Mouse (Mus musculus): ENCODE data around the gene Fbxo6. TPM values are rescaled to one million over a fixed set of nuclear protein-coding genes. Genes with fewer than 3 reads are reported as not detected.
A peak's percentile ranks its signal among the peaks of the same experiment; 100 is the strongest.
"Not testable (repeated sequence)": the region's sequence is repeated elsewhere in the genome, so short reads cannot be mapped to it uniquely, and the experiment has no call there.

The Fbxo6 gene
- polyA plus RNA-seq, 1 experiment from 2014 or later, result 12.3 TPM

DNA sequence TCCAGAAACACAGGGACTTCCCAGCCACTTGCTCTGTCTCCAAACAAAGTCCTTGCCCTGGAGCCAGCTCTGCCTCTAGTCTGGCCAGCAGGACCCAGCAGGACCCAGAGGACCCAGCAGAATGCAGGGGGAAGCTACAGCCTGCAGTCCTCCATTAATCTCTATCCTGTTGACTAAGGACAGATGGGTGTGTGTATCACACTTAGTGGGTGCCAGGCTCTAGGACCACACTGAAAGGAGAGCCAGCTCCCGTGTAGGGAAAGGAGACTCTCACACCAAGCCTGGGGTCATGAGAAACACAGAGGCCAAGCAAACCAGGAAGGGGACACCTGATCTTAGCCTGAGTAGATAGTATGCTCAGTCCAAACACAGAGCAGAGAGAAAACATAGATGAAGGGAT, 23.7 kb downstream of the Fbxo6 start:
- Histone ChIP-seq H3K4me2 (no peak overlapping the region), H3K9me3 (ENCODE audit: low read depth, low read length) (no peaks in the 10 kb centered on the region), H3K9ac (no peak overlapping the region), H3K4me1 (ENCODE audit: insufficient read depth) (no peaks in the 10 kb centered on the region), H3K27me3 (ENCODE audit: insufficient read depth, low read length) (peaks cover 39% of the 10 kb centered on the region), H3K36me3 (ENCODE audit: insufficient read depth) (no peaks in the 10 kb centered on the region), H3K4me3 (ENCODE audit: low read depth, low read length) (no peak overlapping the region), H3K27ac (ENCODE audit: low read depth) (no peak overlapping the region)
- 59% methylated on average over 1 of the region's 1 CpGs for WGBS
- no peak for DNase-seq
- no peak for ATAC-seq (ENCODE audit: insufficient read depth)
- TF ChIP-seq CTCF (IDR thresholded peaks at IDR 0.05; ENCODE audit: low read depth), result no peak

DNA sequence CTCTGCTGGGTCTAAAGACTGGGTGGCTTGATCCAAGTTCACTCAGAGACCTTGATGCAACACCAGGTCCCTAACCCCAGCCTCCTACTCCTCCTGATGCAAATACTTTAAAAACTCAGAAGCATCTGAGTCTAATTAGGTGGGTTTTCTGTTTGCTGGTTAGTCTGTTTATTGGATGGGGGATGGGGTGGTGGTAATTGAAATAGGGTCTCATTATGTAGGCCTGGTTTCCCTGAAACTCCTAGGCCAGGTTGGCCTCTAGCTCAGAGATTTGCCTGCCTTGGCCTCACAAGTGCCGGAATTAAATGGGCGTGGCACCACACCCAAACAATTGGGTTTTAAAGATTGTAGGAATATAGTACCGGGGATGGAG, 29.3 kb downstream of the Fbxo6 start:
- H3K27ac ChIP-seq (ENCODE audit: low read depth), result no peak overlapping the region
- WGBS, result 72% methylated on average over 3 of the region's 3 CpGs
- ATAC-seq (ENCODE audit: insufficient read depth) (no peak), DNase-seq (no peak)
- no peaks in the 10 kb centered on the region for H3K36me3 ChIP-seq (ENCODE audit: insufficient read depth)
- no peaks in the 10 kb centered on the region for H3K9me3 ChIP-seq (ENCODE audit: low read depth, low read length)
- H3K4me3 ChIP-seq (ENCODE audit: low read depth, low read length), result no peak overlapping the region
- no peak for TF ChIP-seq CTCF (IDR thresholded peaks at IDR 0.05; ENCODE audit: low read depth)
- no peak overlapping the region for H3K4me2 ChIP-seq
- no peak overlapping the region for H3K9ac ChIP-seq
- 0 out of 2 replicates have a peak, but pooled peaks cover 6% of the 10 kb centered on the region for H3K27me3 ChIP-seq (ENCODE audit: insufficient read depth, low read length)
- H3K4me1 ChIP-seq (ENCODE audit: insufficient read depth), result no peaks in the 10 kb centered on the region

DNA sequence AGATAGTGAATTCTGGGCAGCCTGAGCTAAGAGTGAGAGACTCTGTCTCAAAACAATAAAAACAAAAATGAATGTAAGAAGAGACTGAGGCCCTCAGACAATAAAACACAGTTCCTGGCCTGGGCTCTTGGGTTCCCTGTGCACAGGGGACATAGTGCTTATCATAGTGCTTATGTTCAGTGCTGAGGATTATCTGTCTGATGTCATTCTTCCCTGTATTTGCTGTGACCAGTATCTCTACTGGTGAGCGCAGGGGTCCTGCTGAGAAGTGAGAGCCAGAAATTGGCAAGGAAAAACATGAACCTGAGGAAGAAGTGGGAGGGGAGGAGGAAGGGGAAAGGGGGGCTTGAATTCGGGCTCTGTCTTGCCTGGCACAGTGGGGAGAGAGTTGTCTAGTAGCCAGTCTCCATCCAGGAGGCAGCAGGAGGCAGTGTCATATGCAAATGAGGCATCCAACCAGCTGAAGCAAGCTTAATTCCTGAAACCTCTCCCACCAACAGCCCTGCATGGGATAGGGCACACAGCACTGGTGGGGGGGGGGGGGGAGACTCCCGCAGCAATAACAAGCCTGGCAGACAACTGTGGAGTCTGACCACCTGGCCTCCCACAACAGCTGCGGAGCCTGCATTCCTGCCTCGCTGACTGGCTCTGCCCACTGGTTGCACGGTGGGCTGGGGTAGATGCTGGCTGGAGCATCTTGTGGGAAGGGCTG, 29.8 kb downstream of the Fbxo6 start:
- Histone ChIP-seq H3K4me2 (no peak overlapping the region), H3K27ac (ENCODE audit: low read depth) (no peak overlapping the region), H3K4me1 (ENCODE audit: insufficient read depth) (no peaks in the 10 kb centered on the region), H3K4me3 (ENCODE audit: low read depth, low read length) (no peak overlapping the region), H3K9me3 (ENCODE audit: low read depth, low read length) (no peaks in the 10 kb centered on the region), H3K9ac (no peak overlapping the region), H3K27me3 (ENCODE audit: insufficient read depth, low read length) (0 out of 2 replicates have a peak, but pooled peaks cover 3% of the 10 kb centered on the region), H3K36me3 (ENCODE audit: insufficient read depth) (no peaks in the 10 kb centered on the region)
- DNase-seq (no peak), ATAC-seq (ENCODE audit: insufficient read depth) (no peak; the same call in 1 of the 2 replicates)
- TF ChIP-seq CTCF (IDR thresholded peaks at IDR 0.05; ENCODE audit: low read depth), result no peak
- WGBS, result 14% methylated on average over 6 of the region's 6 CpGs

DNA sequence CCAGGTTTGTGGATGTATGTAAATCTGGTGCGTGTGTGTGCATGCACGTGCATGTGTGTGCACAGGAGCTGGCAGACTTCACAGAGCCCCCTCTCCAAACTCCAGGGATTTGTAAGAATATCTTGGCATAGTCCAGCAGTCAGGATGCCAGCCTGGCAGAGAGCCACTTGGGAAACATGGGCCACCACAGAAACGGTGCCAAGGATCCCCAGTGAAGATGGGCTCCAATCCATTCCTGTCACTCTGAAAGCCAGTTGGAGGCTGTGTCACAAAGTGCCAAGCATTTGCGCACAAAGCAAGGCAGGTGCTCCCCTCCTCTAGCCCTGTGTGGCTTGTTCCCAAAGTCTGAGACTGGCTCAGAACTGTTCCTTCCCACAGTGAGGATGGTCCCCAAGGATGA, 30.6 kb downstream of the Fbxo6 start:
- H3K9me3 ChIP-seq (ENCODE audit: low read depth, low read length), result no peaks in the 10 kb centered on the region
- ATAC-seq (ENCODE audit: insufficient read depth), result no peak
- H3K4me3 ChIP-seq (ENCODE audit: low read depth, low read length), result no peak overlapping the region
- H3K4me1 ChIP-seq (ENCODE audit: insufficient read depth), result no peaks in the 10 kb centered on the region
- no peak overlapping the region for H3K4me2 ChIP-seq
- H3K27me3 ChIP-seq (ENCODE audit: insufficient read depth, low read length), result 0 out of 2 replicates have a peak, but pooled peaks cover 2% of the 10 kb centered on the region
- H3K36me3 ChIP-seq (ENCODE audit: insufficient read depth), result no peaks in the 10 kb centered on the region
- no peak for TF ChIP-seq CTCF (IDR thresholded peaks at IDR 0.05; ENCODE audit: low read depth)
- no peak for DNase-seq
- 76% methylated on average over 4 of the region's 4 CpGs for WGBS
- H3K9ac ChIP-seq, result no peak overlapping the region
- H3K27ac ChIP-seq (ENCODE audit: low read depth), result no peak overlapping the region

DNA sequence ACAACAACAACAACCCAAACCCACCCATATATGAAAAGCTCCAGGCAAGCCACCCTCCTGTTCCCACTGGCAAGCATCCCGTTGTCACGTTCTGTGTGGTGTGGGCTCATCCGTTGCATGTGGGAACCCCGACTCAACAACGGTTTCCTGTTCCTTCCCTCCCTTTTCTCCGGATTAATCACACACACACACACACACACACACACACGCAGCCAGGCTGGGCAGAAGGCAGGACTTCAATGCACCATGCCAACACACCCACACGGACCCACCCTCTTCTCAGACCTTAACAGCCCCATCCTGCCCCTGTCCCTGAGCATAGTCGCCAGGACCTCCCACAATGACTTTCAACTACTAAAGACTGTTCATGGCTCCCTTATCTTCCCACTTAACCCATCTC, 31.4 kb downstream of the Fbxo6 start:
- H3K4me1 ChIP-seq (ENCODE audit: insufficient read depth), result no peaks in the 10 kb centered on the region
- no peak for TF ChIP-seq CTCF (IDR thresholded peaks at IDR 0.05; ENCODE audit: low read depth)
- H3K4me2 ChIP-seq, result no peak overlapping the region
- H3K27me3 ChIP-seq (ENCODE audit: insufficient read depth, low read length), result no peaks in the 10 kb centered on the region
- no peaks in the 10 kb centered on the region for H3K9me3 ChIP-seq (ENCODE audit: low read depth, low read length)
- H3K9ac ChIP-seq, result no peak overlapping the region
- no peak for DNase-seq
- 67% methylated on average over 9 of the region's 9 CpGs for WGBS
- no peak overlapping the region for H3K4me3 ChIP-seq (ENCODE audit: low read depth, low read length)
- no peak for ATAC-seq (ENCODE audit: insufficient read depth)
- H3K36me3 ChIP-seq (ENCODE audit: insufficient read depth), result no peaks in the 10 kb centered on the region
- H3K27ac ChIP-seq (ENCODE audit: low read depth), result no peak overlapping the region

DNA sequence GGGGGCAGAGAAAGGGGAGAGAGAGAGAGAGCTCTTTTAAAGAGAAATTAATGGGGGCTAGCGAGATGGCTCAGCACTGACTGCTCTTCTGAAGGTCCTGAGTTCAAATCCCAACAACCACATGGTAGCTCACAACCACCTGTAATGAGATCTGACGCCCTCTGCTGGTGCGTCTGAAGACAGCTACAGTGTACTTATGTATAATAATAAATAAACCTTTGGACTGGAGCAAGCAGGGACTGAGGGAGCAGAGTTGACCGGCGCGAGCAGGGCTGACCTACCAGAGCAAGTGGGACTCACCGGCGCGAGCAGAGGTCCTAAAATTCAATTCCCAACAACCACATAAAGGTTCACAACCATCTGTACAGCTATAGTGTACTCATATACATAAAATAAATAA, 32.4 kb downstream of the Fbxo6 start:
- WGBS, result 79% methylated on average over 9 of the region's 9 CpGs

DNA sequence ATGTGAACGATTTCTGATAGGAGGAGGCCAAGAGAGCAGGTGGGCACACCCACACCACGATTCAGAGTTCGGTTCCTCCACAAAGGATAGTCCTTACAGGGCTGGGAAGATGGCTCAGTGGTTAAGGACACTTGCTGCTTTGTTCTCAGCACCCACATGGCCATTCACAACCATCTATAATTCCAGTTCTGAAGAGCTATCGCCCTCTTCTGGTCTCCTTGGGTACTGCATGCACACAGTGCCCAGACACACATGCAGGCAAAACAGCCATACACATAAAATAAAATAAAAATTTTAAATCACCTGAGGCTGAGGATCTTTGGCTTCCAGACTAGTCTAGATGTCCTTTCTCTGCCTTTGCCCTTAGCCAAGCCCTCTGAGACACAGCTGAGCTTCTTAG, 34.5 kb downstream of the Fbxo6 start:
- Histone ChIP-seq H3K27ac (ENCODE audit: low read depth) (no peak overlapping the region), H3K9ac (no peak overlapping the region), H3K4me3 (ENCODE audit: low read depth, low read length) (no peak overlapping the region), H3K27me3 (ENCODE audit: insufficient read depth, low read length) (no peaks in the 10 kb centered on the region), H3K4me1 (ENCODE audit: insufficient read depth) (no peaks in the 10 kb centered on the region), H3K9me3 (ENCODE audit: low read depth, low read length) (no peaks in the 10 kb centered on the region), H3K4me2 (no peak overlapping the region), H3K36me3 (ENCODE audit: insufficient read depth) (no peaks in the 10 kb centered on the region)
- no peak for ATAC-seq (ENCODE audit: insufficient read depth)
- 73% methylated on average over 4 of the region's 4 CpGs for WGBS
- TF ChIP-seq CTCF (IDR thresholded peaks at IDR 0.05; ENCODE audit: low read depth), result peak; percentile 50
- DNase-seq, result no peak

More for the DNA sequence above, 32.4 kb downstream of the Fbxo6 start:
- H3K4me2 ChIP-seq; H3K9me3 ChIP-seq (ENCODE audit: low read depth, low read length); H3K4me1 ChIP-seq (ENCODE audit: insufficient read depth); H3K27me3 ChIP-seq (ENCODE audit: insufficient read depth, low read length); H3K36me3 ChIP-seq (ENCODE audit: insufficient read depth); H3K4me3 ChIP-seq (ENCODE audit: low read depth, low read length); H3K27ac ChIP-seq (ENCODE audit: low read depth); ATAC-seq (ENCODE audit: insufficient read depth); DNase-seq; H3K9ac ChIP-seq: not testable (repeated sequence)
- TF ChIP-seq CTCF (IDR thresholded peaks at IDR 0.05; ENCODE audit: low read depth), result peak; percentile 15; the same call in 1 of the 2 replicates

Data from lung, embryonic 14.5 days (tissue).